Mouse (Mus musculus) ES-E14 (cell line): ENCODE results near the gene Slc10a7.

Source experiments
- CHD2 ChIP-seq: IDR thresholded peaks from 2 replicates; pipeline ENCODE4 v1.6.1; 2014; ENCODE audit warnings: mild to moderate bottlenecking, low read depth, low read length, inconsistent platforms
- MAFK ChIP-seq: IDR thresholded peaks from 2 replicates; pipeline ENCODE4 v1.6.1; 2014; ENCODE audit warnings: mild to moderate bottlenecking, low read depth, low read length, inconsistent platforms; ENCODE audit not compliant: insufficient read depth
- ZC3H11A ChIP-seq: IDR thresholded peaks from 2 replicates; pipeline ENCODE4 v1.6.1; 2012; ENCODE audit warnings: low read depth, mild to moderate bottlenecking, inconsistent platforms, low read length, borderline replicate concordance
- ZNF384 ChIP-seq: IDR thresholded peaks from 2 replicates; pipeline ENCODE4 v1.6.1; 2012; ENCODE audit warnings: low read depth, low read length, inconsistent platforms

DNA sequence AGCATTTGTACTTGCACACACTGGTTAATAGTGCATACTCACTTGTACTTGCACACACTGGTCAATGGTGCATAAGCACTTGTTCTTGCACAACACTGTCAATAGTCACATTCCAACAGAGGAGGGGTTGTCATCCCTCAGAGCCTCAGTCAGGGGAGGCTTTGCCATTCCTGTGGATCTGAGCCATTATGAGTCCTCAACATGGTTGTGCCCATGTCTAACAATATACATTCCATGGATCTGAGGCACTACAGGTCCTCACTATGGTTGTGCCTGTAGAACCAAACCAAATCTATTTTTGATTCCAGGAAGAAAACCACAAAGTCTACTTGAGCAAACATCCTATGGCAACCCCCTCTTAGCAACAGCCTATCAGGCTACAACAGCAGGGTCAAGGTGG is 250.0 kb downstream of the Slc10a7 start:
- TF ChIP-seq ZNF384, result no peak
- no peak for TF ChIP-seq CHD2
- no peak for TF ChIP-seq MAFK
- TF ChIP-seq ZC3H11A, result no peak
